Mouse (Mus musculus) midbrain, embryonic 11.5 days (tissue): Measurements from ENCODE around the gene Adssl1. TPM values are rescaled to one million over a fixed set of nuclear protein-coding genes. Genes with fewer than 3 reads are reported as not detected.

ENCODE experiments used
- ATAC-seq: fragments of 200-750 bp; cut with Nextera tagmentation; 2 replicates; pipeline ENCODE4 v1.8.0; 2017; ENCODE audit warnings: moderate TSS enrichment, moderate library complexity; ENCODE audit not compliant: low FRiP score
- DNase-seq: peaks from one replicate; pipeline ENCODE4 v3.0.0; 2015; ENCODE audit warnings: low spot score; ENCODE audit errors: missing footprints
- H3K27ac ChIP-seq: fragments of 300-500 bp; sonication (generic); 2 replicates; pipeline ENCODE4 v1.5.1; 2014; ENCODE audit warnings: low read depth, low read length
- H3K27me3 ChIP-seq: fragments of 300-500 bp; sonication (generic); 2 replicates; pipeline ENCODE4 v1.6.1; 2014; ENCODE audit warnings: mild to moderate bottlenecking, low read length, moderate library complexity, mixed read lengths; ENCODE audit not compliant: control insufficient read depth, insufficient read depth
- H3K36me3 ChIP-seq: fragments of 300-500 bp; sonication (generic); 2 replicates; pipeline ENCODE4 v1.6.1; 2014; ENCODE audit warnings: mild to moderate bottlenecking, low read length, moderate library complexity, mixed read lengths; ENCODE audit not compliant: control insufficient read depth, insufficient read depth
- H3K4me1 ChIP-seq: fragments of 300-500 bp; sonication (generic); 2 replicates; pipeline ENCODE4 v1.6.1; 2014; ENCODE audit warnings: low read length; ENCODE audit not compliant: control insufficient read depth, insufficient read depth
- H3K4me2 ChIP-seq: fragments of 300-500 bp; sonication (generic); 2 replicates; pipeline ENCODE4 v1.6.1; 2014; ENCODE audit warnings: mild to moderate bottlenecking, moderate library complexity
- H3K4me3 ChIP-seq: fragments of 300-500 bp; sonication (generic); 2 replicates; pipeline ENCODE4 v1.5.1; 2014; ENCODE audit warnings: low read depth, low read length
- H3K9ac ChIP-seq: fragments of 300-500 bp; sonication (generic); 2 replicates; pipeline ENCODE4 v1.6.1; 2014; ENCODE audit warnings: low read length
- H3K9me3 ChIP-seq: fragments of 300-500 bp; sonication (generic); 2 replicates; pipeline ENCODE4 v1.6.1; 2016; ENCODE audit warnings: low read length; ENCODE audit not compliant: control insufficient read depth
- WGBS: fragments of 180-500 bp; shearing (Covaris S2); extraction: QIAGEN DNeasy Blood & Tissue Kit; methylation state at CpG from one replicate; pipeline ENCODE4 v1.1.7; 2014; 5-methylcytosine and 5-hydroxymethylcytosine counted together
- polyA plus RNA-seq: library from polyadenylated mRNA; unstranded; fragments of >200 nt; fragmentation: Nextera tagmentation; extraction: Ambion mirVana; gene quantifications from 2 replicates; pipeline ENCODE4 v1.2.1, GENCODE M21; 2014

Gene Adssl1
- polyA plus RNA-seq, 1 experiment from 2014 or later: 2.7 TPM

DNA sequence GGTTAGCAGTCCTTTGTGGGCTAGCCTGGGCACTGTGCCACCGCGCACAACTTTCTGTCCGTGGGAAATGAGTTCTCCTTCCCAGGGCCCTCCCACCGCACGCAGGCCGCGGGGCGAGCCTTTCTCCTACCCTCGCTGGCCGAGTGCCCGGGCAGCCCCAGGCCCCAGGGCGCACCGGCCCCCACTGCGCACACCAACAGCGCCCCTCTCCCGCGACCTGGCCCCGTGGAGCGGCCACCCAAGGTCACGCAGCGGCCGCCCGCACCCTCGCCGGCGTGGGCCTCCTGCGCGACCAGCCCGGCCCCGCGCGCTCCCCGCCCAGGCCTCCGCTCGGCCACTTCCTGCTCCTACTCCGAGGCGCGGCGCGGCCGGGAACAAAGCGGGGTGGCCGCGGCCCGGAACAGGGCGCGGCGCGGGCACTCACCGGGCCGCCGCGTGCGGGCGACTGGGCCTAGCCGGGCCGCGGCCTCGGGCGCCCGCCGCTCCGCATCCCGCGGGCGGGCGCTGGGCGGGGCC lies 53.8 kb downstream of the Adssl1 start:
- DNase-seq: no peak
- H3K9me3 ChIP-seq: no peaks in the 10 kb centered on the region
- ATAC-seq: peak; percentile 8
- peak overlapping the region; percentile 92 for H3K27ac ChIP-seq
- H3K27me3 ChIP-seq: peaks cover 7% of the 10 kb centered on the region; the same call in 1 of the 2 replicates
- under 1% methylated on average over 48 of the region's 68 CpGs for WGBS
- peaks cover 11% of the 10 kb centered on the region for H3K36me3 ChIP-seq
- peak overlapping the region; percentile 98 for H3K4me3 ChIP-seq
- peak overlapping the region; percentile 86 for H3K4me2 ChIP-seq
- peaks cover 39% of the 10 kb centered on the region for H3K4me1 ChIP-seq
- H3K9ac ChIP-seq: peak overlapping the region; percentile 100

- DNase-seq (peak; percentile 97), ATAC-seq (peak; percentile 9)
- H3K9me3 ChIP-seq: no peaks in the 10 kb centered on the region
- H3K4me3 ChIP-seq: peak within 1 kb of the TSS; percentile 98
- H3K27me3 ChIP-seq: peaks cover 8% of the 10 kb centered on the region
- H3K4me1 ChIP-seq: peaks cover 43% of the 10 kb centered on the region
- WGBS: under 1% methylated on average over 62 of the region's 70 CpGs
- H3K4me2 ChIP-seq: peak within 1 kb of the TSS; percentile 86
- peak within 1 kb of the TSS; percentile 92 for H3K27ac ChIP-seq
- H3K36me3 ChIP-seq: peaks cover 5% of the 10 kb centered on the region
- peak within 1 kb of the TSS; percentile 100 for H3K9ac ChIP-seq
Measured at GRCm38 (mm10) chr12:112674132-112675011, 54.5 kb downstream of the Adssl1 start, which contains the start of gene Akt1. TSS of gene Akt1 (minus strand) at chr12:112674884.

- H3K9me3 ChIP-seq: no peaks in the 10 kb centered on the region
- DNase-seq: peak; percentile 98
- peak overlapping the region; percentile 86 for H3K4me2 ChIP-seq
- 14% methylated on average over 18 of the region's 18 CpGs for WGBS
- H3K4me3 ChIP-seq: peak overlapping the region; percentile 98; the same call in 1 of the 2 replicates
- peak overlapping the region; percentile 100 for H3K9ac ChIP-seq
- peak; percentile 36 for ATAC-seq
- peaks cover 47% of the 10 kb centered on the region for H3K4me1 ChIP-seq
- peaks cover 4% of the 10 kb centered on the region; the same call in 1 of the 2 replicates for H3K36me3 ChIP-seq
- H3K27ac ChIP-seq: peak overlapping the region; percentile 92; the same call in 1 of the 2 replicates
- peaks cover 18% of the 10 kb centered on the region for H3K27me3 ChIP-seq
Measured at GRCm38 (mm10) chr12:112675245-112676035, 55.6 kb downstream of the Adssl1 start.

GRCm38 (mm10) chr12:112677076-112677475 lies 57.2 kb downstream of the Adssl1 start:
- 71% methylated on average over 5 of the region's 5 CpGs for WGBS

GRCm38 (mm10) chr12:112677943-112678554 lies 58.2 kb downstream of the Adssl1 start:
- Histone ChIP-seq H3K4me3 (peak overlapping the region; percentile 55), H3K9ac (peak overlapping the region; percentile 74), H3K27ac (no peak overlapping the region), H3K36me3 (no peaks in the 10 kb centered on the region), H3K4me1 (peaks cover 23% of the 10 kb centered on the region), H3K4me2 (peak overlapping the region; percentile 85), H3K27me3 (peaks cover 25% of the 10 kb centered on the region), H3K9me3 (no peaks in the 10 kb centered on the region)
- ATAC-seq (peak; percentile 3; the same call in 1 of the 2 replicates), DNase-seq (peak; percentile 98)
- WGBS: 19% methylated on average over 19 of the region's 19 CpGs

More at GRCm38 (mm10) chr12:112677076-112677475, 57.2 kb downstream of the Adssl1 start:
- DNase-seq (no peak), ATAC-seq (no peak)
- H3K36me3 ChIP-seq: no peaks in the 10 kb centered on the region
- peaks cover 32% of the 10 kb centered on the region for H3K4me1 ChIP-seq
- no peaks in the 10 kb centered on the region for H3K9me3 ChIP-seq
- H3K27ac ChIP-seq: no peak overlapping the region
- H3K27me3 ChIP-seq: peaks cover 25% of the 10 kb centered on the region
- H3K4me2 ChIP-seq: no peak overlapping the region
- no peak overlapping the region for H3K9ac ChIP-seq
- no peak overlapping the region for H3K4me3 ChIP-seq

- H3K9me3 ChIP-seq: no peaks in the 10 kb centered on the region
- H3K4me2 ChIP-seq: peak within 1 kb of the TSS; percentile 85
- peaks cover 21% of the 10 kb centered on the region for H3K4me1 ChIP-seq
- H3K9ac ChIP-seq: peak within 1 kb of the TSS; percentile 74
- DNase-seq: no peak
- under 1% methylated on average over 58 of the region's 60 CpGs for WGBS
- peak within 1 kb of the TSS; percentile 3 for H3K27ac ChIP-seq
- H3K27me3 ChIP-seq: peaks cover 25% of the 10 kb centered on the region
- H3K4me3 ChIP-seq: peak within 1 kb of the TSS; percentile 55
- peak; percentile 65 for ATAC-seq
- no peaks in the 10 kb centered on the region for H3K36me3 ChIP-seq
Measured at GRCm38 (mm10) chr12:112678555-112679026, 58.7 kb downstream of the Adssl1 start, which contains the start of gene Zbtb42. TSS of gene Zbtb42 (plus strand) at chr12:112678828.

- ATAC-seq: peak; percentile 19
- Histone ChIP-seq H3K4me1 (peaks cover 21% of the 10 kb centered on the region), H3K9ac (peak overlapping the region; percentile 74), H3K27me3 (peaks cover 25% of the 10 kb centered on the region), H3K9me3 (no peaks in the 10 kb centered on the region), H3K4me3 (peak overlapping the region; percentile 55), H3K4me2 (peak overlapping the region; percentile 85), H3K36me3 (no peaks in the 10 kb centered on the region), H3K27ac (peak overlapping the region; percentile 3; the same call in 1 of the 2 replicates)
- 4% methylated on average over 75 of the region's 87 CpGs for WGBS
- peak; percentile 92 for DNase-seq
Measured at GRCm38 (mm10) chr12:112679027-112679996, 59.5 kb downstream of the Adssl1 start.
